8 mouse cellular contexts compared by ENCODE assay signal in the genomic region with DNA sequence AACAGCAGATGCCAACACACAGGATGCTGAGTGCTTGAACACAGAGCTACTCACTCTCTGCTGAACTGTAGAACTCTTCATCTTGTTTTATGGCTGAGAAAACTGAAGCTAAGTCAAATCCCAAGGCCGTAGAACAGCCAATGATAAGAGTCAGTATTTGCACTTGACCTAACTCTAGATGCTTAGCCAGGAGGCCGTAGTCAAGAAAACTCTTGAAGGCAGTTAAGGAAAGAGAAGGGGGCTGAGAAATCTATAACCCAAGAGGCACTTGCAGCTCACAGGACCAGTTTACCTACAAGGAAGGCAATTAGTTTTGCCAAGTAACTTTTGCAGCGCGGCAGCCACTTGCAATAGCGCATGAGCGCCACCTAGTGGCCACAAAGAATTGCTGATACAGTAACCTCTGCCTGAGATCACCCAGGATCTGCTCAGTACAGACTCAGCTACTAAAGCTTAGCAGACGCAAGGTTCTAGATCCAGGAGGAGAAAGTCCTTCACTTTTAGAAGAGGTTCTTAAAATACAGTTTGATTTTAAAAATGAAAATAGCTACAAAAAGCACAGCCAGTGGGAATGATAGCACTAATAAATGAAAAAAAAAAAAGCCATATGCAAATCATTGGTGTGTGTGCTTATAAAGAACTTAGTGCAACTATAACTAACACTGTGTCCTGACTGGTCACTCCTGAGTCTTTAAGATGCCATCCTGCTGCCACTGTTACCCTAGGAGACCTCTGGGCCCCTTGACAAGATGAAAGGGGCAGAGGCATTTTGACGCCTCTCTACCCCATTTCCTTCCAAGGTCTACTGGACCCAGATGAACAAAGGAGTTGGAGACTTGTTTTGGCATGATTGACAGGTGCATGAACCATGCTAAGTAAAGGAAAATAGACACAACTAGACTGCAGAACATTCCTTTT.
DNase-seq lines count a peak whose midpoint lies in the region; ATAC-seq and TF ChIP-seq lines count a peak whose summit lies in the region.

No protein-coding gene starts in this region.

- no peak for TF ChIP-seq POLR2A in cerebellum, adult 2 months (IDR thresholded peaks at IDR 0.05; ENCODE audit: borderline replicate concordance, insufficient read depth, low read length)
- TF ChIP-seq POLR2A in limb, embryonic 14.5 days (IDR thresholded peaks at IDR 0.05; ENCODE audit: borderline replicate concordance, extremely low read depth, insufficient read depth, insufficient read length): no peak

- WGBS in neural tube, embryonic 15.5 days: 30% methylated on average over 8 of the region's 8 CpGs
- whole genome bisulfite sequencing in cerebellum, adult 2 months: 32% methylated on average over 8 of the region's 8 CpGs
- WGBS in intestine, postnatal 0 days: 19% methylated on average over 8 of the region's 8 CpGs
- WGBS in limb, embryonic 14.5 days: 19% methylated on average over 8 of the region's 8 CpGs

- no peak overlapping the region for H3K4me2 ChIP-seq in neural tube, embryonic 15.5 days
- H3K4me2 ChIP-seq in intestine, postnatal 0 days (replicated peaks; ENCODE audit: low read depth): no peak overlapping the region
- H3K4me2 ChIP-seq in limb, embryonic 14.5 days (replicated peaks; ENCODE audit: low read depth, low read length, severe bottlenecking): no peak overlapping the region

- H3K36me3 ChIP-seq in neural tube, embryonic 15.5 days: no peaks in the 10 kb centered on the region
- no peaks in the 10 kb centered on the region for H3K36me3 ChIP-seq in intestine, postnatal 0 days (ENCODE audit: control insufficient read depth, insufficient read depth)
- no peaks in the 10 kb centered on the region for H3K36me3 ChIP-seq in limb, embryonic 14.5 days (ENCODE audit: control insufficient read depth, insufficient read depth, low read length)

- peak; percentile 96 for TF ChIP-seq CTCF in cerebellum, adult 2 months (IDR thresholded peaks at IDR 0.05; ENCODE audit: borderline replicate concordance, insufficient read depth, low read depth, low read length)
- TF ChIP-seq CTCF in intestine, postnatal 0 days (IDR thresholded peaks at IDR 0.05; ENCODE audit: low read depth): peak; percentile 100

- H3K4me3 ChIP-seq in neural tube, embryonic 15.5 days (replicated peaks): no peak overlapping the region
- H3K4me3 ChIP-seq in cerebellum, adult 2 months (replicated peaks; ENCODE audit: insufficient read depth, low read depth, low read length): no peak overlapping the region
- no peak overlapping the region for H3K4me3 ChIP-seq in intestine, postnatal 0 days (ENCODE audit: low read depth, low read length)
- no peak overlapping the region for H3K4me3 ChIP-seq in limb, embryonic 14.5 days (replicated peaks; ENCODE audit: low read length)

- H3K9ac ChIP-seq in neural tube, embryonic 15.5 days (replicated peaks): no peak overlapping the region
- H3K9ac ChIP-seq in intestine, postnatal 0 days (ENCODE audit: low read depth, low read length): no peak overlapping the region
- no peak overlapping the region for H3K9ac ChIP-seq in limb, embryonic 14.5 days (ENCODE audit: low read depth, low read length, severe bottlenecking)

- no peak overlapping the region for H3K27ac ChIP-seq in neural tube, embryonic 15.5 days (replicated peaks)
- no peak overlapping the region for H3K27ac ChIP-seq in cerebellum, adult 2 months (ENCODE audit: insufficient read depth, low read length)
- H3K27ac ChIP-seq in intestine, postnatal 0 days (ENCODE audit: low read depth, low read length): no peak overlapping the region
- H3K27ac ChIP-seq in limb, embryonic 14.5 days (replicated peaks; ENCODE audit: low read depth, low read length): no peak overlapping the region

- peaks cover 12% of the 10 kb centered on the region for H3K27me3 ChIP-seq in neural tube, embryonic 15.5 days (replicated peaks)
- no peaks in the 10 kb centered on the region for H3K27me3 ChIP-seq in cerebellum, adult 2 months (ENCODE audit: control insufficient read depth, insufficient read depth, low read length)
- H3K27me3 ChIP-seq in intestine, postnatal 0 days (replicated peaks; ENCODE audit: control insufficient read depth, insufficient read depth, low read length): 0 out of 2 replicates have a peak, but pooled peaks cover 3% of the 10 kb centered on the region
- H3K27me3 ChIP-seq in limb, embryonic 14.5 days (ENCODE audit: control insufficient read depth, insufficient read depth, low read length): no peaks in the 10 kb centered on the region

- peak; percentile 88 for DNase-seq in neural tube, embryonic 10.5 days (ENCODE audit: extremely low spot score, low spot score)
- DNase-seq in cerebellum, adult 2 months: peak; percentile 48 to 61
- DNase-seq in frontal cortex, adult 2 months (ENCODE audit: extremely low spot score in 1 of 2, low spot score in 1 of 2): peak; percentile 34 to 92
- DNase-seq in limb, embryonic 14.5 days (ENCODE audit: low spot score): peak; percentile 88
- DNase-seq in ovary, adult 18-20 months (ENCODE audit: low spot score): peak; percentile 23
- peak; percentile 52 for DNase-seq in testis, postnatal 14 days (ENCODE audit: low spot score)

- no peak for ATAC-seq in neural tube, embryonic 15.5 days (ENCODE audit: low FRiP score)
- ATAC-seq in intestine, postnatal 0 days: no peak
- ATAC-seq in limb, embryonic 14.5 days (ENCODE audit: low FRiP score, low read depth): no peak

- H3K9me3 ChIP-seq in neural tube, embryonic 15.5 days (replicated peaks): no peaks in the 10 kb centered on the region
- H3K9me3 ChIP-seq in intestine, postnatal 0 days (ENCODE audit: control insufficient read depth): no peaks in the 10 kb centered on the region
- H3K9me3 ChIP-seq in limb, embryonic 14.5 days (ENCODE audit: control insufficient read depth, low read length): no peaks in the 10 kb centered on the region

- peaks cover 8% of the 10 kb centered on the region; the same call in 1 of the 2 replicates for H3K4me1 ChIP-seq in neural tube, embryonic 15.5 days
- H3K4me1 ChIP-seq in cerebellum, adult 2 months (ENCODE audit: control insufficient read depth, insufficient read depth, low read length): no peaks in the 10 kb centered on the region
- no peaks in the 10 kb centered on the region for H3K4me1 ChIP-seq in intestine, postnatal 0 days (replicated peaks; ENCODE audit: control insufficient read depth, insufficient read depth, low read length)
- H3K4me1 ChIP-seq in limb, embryonic 14.5 days (ENCODE audit: control insufficient read depth, insufficient read depth, low read length): peaks cover 11% of the 10 kb centered on the region

Comparison
In these comparisons a context has a peak if more than half of its experiments do, and no peak if none do; other contexts are left out.
1. DNase-seq: peak in every context shown above with its lines; median percentile 88 in neural tube, embryonic 10.5 days; 88 in limb, embryonic 14.5 days; 63 in frontal cortex, adult 2 months; 54 in cerebellum, adult 2 months; 52 in testis, postnatal 14 days; 23 in ovary, adult 18-20 months.